Mouse (Mus musculus) embryonic facial prominence, embryonic 10.5 days (tissue): ENCODE measurements around the gene Ptbp3. TPM values are rescaled to one million over a fixed set of nuclear protein-coding genes. Genes with fewer than 3 reads are reported as not detected.
A peak's percentile ranks its signal among the peaks of the same experiment; 100 is the strongest.

ENCODE experiments used
- DNase-seq: peaks from one replicate; pipeline ENCODE4 v3.0.0-alpha.2; 2017; ENCODE audit warnings: low spot score
- H3K27ac ChIP-seq: fragments of 300-500 bp; sonication (generic); replicated peaks from 2 replicates; pipeline ENCODE4 v1.5.1; 2016; ENCODE audit warnings: mild to moderate bottlenecking
- H3K27me3 ChIP-seq: fragments of 300-500 bp; sonication (generic); replicated peaks from 2 replicates; pipeline ENCODE4 v1.6.1; 2016; ENCODE audit warnings: low read depth, mild to moderate bottlenecking; ENCODE audit not compliant: poor library complexity, severe bottlenecking
- H3K36me3 ChIP-seq: fragments of 300-500 bp; sonication (generic); replicated peaks from 2 replicates; pipeline ENCODE4 v1.6.1; 2016; ENCODE audit warnings: mild to moderate bottlenecking, moderate library complexity
- H3K4me1 ChIP-seq: fragments of 300-500 bp; sonication (generic); 2 replicates; pipeline ENCODE4 v1.6.1; 2016
- H3K4me3 ChIP-seq: fragments of 300-500 bp; sonication (generic); 2 replicates; pipeline ENCODE4 v1.5.1; 2016; ENCODE audit warnings: mild to moderate bottlenecking, moderate library complexity
- H3K9me3 ChIP-seq: fragments of 300-500 bp; sonication (generic); 2 replicates; pipeline ENCODE4 v1.6.1; 2016; ENCODE audit warnings: mild to moderate bottlenecking
- WGBS: fragments of 180-500 bp; shearing (Covaris S2); methylation state at CpG from one replicate; pipeline ENCODE4 v1.1.7; 2016; 5-methylcytosine and 5-hydroxymethylcytosine counted together
- polyA plus RNA-seq: library from polyadenylated mRNA; unstranded; fragments of >200 nt; fragmentation: Nextera tagmentation; extraction: Ambion mirVana; gene quantifications from 2 replicates; pipeline ENCODE4 v1.2.1, GENCODE M21; 2016

Gene Ptbp3
- polyA plus RNA-seq, 1 experiment from 2014 or later, result 35.8 TPM

DNA sequence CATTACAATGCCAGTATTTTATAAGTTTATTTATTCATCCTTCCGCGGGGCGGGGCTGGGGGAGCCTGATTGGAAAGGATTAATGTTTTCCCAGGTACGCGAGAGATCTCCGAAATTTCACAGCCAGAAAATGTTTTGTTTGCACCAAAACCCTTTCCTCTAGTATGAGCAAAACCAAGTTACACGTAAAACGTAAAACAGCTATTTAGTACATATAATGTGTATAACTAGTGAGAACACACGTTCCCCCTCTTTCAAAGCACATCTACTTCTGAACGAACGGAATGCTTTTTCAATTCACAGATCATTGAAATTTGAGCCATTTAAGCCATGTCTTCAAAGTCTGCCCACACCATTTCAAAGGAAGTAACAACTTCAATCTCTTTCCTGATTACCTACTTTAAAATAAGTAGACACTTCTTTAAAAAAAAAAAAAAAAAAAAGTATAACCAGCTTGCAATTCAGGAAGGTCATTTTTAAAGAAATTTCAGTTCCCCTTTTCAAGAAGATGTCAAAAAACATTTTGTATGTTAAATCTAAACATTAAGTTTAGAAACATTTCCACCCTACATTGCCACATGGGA, 905 bp upstream of the Ptbp3 start:
- 12% methylated on average over 11 of the region's 11 CpGs for WGBS
- H3K4me3 ChIP-seq, result peak overlapping the region; percentile 90

DNA sequence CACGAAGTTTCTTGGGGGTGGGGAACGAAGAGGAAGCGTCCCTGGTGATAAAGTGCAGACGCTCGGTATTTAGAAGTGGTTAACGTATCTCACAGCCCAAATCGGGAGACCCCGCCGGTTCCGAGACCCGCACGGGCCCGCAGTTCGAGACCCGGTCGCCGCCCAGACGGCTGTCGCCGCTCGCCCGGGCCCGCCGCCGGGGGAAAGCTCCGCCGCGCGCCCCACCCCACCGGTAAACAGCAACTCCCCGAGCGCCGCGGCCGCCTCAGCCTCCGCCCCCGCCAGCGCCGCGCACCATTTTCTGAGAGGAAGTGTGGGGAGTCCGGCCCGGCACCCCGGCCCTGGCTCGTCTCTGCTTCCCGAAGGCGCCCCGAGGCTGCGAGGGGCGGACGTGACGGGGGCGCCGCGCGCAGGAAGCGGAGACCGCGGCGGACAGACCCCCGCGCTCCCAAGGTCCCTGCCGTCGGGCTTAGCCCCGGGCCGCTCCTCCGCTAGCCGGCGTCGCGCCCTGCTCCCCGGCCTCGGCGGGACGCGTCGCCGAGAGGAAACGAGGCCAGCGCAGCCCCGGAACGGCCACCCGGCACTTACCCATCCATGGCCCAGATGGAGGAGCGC, 497 bp downstream of the Ptbp3 start:
- Histone ChIP-seq H3K36me3 (no peaks in the 10 kb centered on the region), H3K9me3 (no peaks in the 10 kb centered on the region)
- under 1% methylated on average over 83 of the region's 83 CpGs for WGBS

More for the DNA sequence above, 905 bp upstream of the Ptbp3 start:
- peak overlapping the region; percentile 92 for H3K27ac ChIP-seq
- no peaks in the 10 kb centered on the region for H3K9me3 ChIP-seq
- 0 out of 2 replicates have a peak, but pooled peaks cover 3% of the 10 kb centered on the region for H3K27me3 ChIP-seq
- H3K4me1 ChIP-seq, result peaks cover 20% of the 10 kb centered on the region
- H3K36me3 ChIP-seq, result no peaks in the 10 kb centered on the region
- DNase-seq, result no peak

DNA sequence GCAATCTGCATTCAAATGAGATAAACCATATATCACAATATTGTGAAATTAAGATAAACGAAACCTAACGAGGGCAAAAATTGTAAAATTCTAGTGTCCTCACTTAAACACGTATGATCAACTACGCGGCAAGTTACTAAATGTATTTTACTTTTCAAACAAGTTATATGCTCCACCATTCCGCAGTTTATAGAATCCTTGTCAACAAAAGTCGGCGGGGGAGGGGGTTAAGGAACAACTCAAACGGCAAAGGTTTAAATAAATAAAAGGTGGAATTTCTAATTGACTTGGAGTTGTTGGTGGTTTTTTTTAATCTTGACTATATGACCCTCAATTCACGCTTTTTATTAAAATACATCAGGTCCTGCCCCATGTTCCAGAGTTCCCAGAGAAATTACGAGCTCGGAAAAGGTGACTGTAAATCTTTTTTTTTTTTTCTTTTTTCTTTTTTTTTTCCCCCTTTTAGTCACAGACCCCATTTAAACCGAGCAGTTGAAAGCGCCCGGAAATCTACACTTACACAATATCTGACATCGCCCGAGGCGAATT, 1.1 kb downstream of the Ptbp3 start:
- H3K4me3 ChIP-seq, result peak overlapping the region; percentile 90
- no peaks in the 10 kb centered on the region for H3K36me3 ChIP-seq
- no peak for DNase-seq
- 6% methylated on average over 18 of the region's 18 CpGs for WGBS
- 0 out of 2 replicates have a peak, but pooled peaks cover 3% of the 10 kb centered on the region for H3K27me3 ChIP-seq
- peaks cover 20% of the 10 kb centered on the region for H3K4me1 ChIP-seq
- H3K27ac ChIP-seq, result peak overlapping the region; percentile 92
- H3K9me3 ChIP-seq, result no peaks in the 10 kb centered on the region

More for the DNA sequence above, 497 bp downstream of the Ptbp3 start:
- peak; percentile 75 for DNase-seq
- Histone ChIP-seq H3K4me1 (peaks cover 20% of the 10 kb centered on the region), H3K27ac (peak overlapping the region; percentile 92), H3K4me3 (peak overlapping the region; percentile 90), H3K27me3 (0 out of 2 replicates have a peak, but pooled peaks cover 3% of the 10 kb centered on the region)

DNA sequence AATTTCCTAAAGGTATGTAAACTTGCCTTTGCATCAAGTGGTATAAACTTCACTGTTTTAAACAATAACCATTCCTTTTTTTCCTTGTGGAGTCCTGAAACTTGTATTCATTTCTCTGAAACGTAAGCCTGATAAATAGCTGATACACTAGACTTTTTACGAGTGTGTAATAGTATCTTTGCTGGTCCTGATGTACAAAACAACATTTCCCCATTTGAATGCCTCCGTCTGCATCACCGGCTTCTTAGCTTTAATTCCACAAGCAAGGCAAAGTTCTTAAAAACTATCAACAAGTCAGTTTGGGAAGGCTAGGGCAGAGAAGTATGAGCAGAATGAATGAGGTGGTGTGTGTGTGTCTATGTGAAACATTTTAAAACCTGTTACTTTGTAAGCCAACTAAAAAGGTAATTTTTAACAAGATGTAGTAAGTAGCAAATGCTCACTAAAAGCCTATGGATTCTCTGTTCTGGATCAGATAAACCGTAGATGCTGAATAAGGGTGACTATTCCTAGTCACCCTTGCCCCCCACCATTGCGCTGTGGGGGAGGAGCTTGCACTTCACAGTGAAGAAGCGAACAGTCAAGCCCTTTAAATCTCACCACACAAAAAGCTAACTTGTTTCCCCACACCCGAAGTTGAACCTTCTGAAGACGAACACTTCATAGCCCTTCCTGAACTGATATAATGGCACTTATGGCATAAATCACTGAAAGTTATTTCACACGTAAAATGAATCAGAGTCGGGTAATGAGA, 1.9 kb downstream of the Ptbp3 start:
- H3K36me3 ChIP-seq, result no peaks in the 10 kb centered on the region
- 26% methylated on average over 11 of the region's 11 CpGs for WGBS
- peak; percentile 22 for DNase-seq

DNA sequence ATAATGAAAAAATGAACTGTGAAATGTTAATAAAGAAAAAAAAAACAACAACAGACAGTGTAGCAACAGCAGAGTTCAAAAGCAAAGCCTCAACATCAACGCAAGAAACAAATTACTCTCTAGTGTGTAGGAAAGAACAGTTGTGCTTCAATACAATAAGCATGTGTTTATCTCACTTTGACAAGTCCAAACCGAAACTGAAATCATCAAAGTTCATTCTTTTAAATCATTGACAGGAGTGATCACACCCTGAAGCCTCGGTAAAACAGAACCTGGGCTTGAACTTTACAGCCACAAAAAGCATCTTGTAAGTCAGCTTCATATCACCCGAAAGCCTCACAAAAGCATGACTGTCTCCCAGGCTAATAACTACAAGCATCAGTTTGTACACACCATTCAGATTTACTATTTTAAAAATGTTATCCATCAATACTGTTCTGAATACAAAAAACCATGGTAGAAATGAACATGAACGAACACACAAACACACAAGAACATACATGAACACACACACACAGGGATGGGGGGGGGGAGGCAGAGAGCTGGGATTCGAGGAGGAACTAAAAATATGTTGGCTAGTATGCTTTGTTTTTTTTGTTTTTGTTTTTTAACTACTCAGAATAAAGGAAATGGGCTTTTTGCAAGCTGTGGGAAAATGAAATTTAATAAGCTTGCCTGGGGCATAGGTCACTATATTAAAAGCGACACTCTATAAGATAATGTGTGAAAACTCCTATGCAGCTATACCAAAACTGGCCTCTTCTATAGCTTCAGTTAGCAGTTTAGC, 2.7 kb downstream of the Ptbp3 start:
- H3K9me3 ChIP-seq, result no peaks in the 10 kb centered on the region
- H3K36me3 ChIP-seq, result no peaks in the 10 kb centered on the region
- H3K4me3 ChIP-seq, result peak overlapping the region; percentile 90; the same call in 1 of the 2 replicates
- peaks cover 20% of the 10 kb centered on the region for H3K4me1 ChIP-seq
- WGBS, result 71% methylated on average over 7 of the region's 7 CpGs
- H3K27me3 ChIP-seq, result 0 out of 2 replicates have a peak, but pooled peaks cover 3% of the 10 kb centered on the region
- H3K27ac ChIP-seq, result no peak overlapping the region
- DNase-seq, result no peak

More for the DNA sequence above, 1.9 kb downstream of the Ptbp3 start:
- Histone ChIP-seq H3K4me1 (peaks cover 20% of the 10 kb centered on the region), H3K27me3 (0 out of 2 replicates have a peak, but pooled peaks cover 3% of the 10 kb centered on the region), H3K27ac (no peak overlapping the region), H3K9me3 (no peaks in the 10 kb centered on the region), H3K4me3 (peak overlapping the region; percentile 90)

DNA sequence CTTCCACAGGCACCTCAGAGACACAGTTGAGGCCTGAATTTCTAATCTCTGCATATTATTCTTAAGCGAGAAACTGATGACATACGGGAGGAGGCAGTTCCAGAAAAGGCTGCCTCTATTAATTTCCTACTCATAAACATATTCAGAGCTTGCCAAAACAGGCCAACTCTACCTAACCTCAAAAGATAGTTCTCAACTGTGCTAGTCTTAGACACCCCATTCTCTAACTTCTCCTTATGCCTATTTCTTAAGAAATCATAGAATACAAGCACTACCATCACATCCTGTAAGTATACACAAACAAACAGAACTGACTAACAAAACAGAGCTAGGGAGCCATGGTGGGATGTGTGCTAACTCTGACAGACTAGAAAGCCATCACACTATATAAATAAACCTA, 4.5 kb downstream of the Ptbp3 start:
- Histone ChIP-seq H3K4me3 (no peak overlapping the region), H3K4me1 (peaks cover 17% of the 10 kb centered on the region), H3K27me3 (no peaks in the 10 kb centered on the region), H3K36me3 (no peaks in the 10 kb centered on the region), H3K27ac (no peak overlapping the region), H3K9me3 (no peaks in the 10 kb centered on the region)
- no peak for DNase-seq
- 87% methylated on average over 2 of the region's 2 CpGs for WGBS

DNA sequence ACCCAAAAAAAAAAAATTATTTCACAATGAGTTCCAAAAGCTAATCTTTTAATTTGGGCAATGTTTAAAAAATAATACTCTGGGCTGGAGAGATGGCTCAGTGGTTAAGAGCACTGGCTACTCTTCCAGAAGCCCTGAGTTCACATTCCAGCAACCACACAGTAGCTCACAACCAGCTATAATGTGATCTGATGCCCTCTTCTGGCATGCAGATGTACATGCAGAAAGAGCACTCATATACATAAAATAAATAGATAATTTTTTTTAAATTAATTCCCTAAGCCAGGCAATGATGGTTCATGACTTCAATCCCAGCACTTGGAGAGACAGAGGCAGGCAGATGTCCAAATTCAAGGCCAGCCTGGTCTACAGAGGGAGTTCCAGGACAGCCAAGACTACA, 6.2 kb downstream of the Ptbp3 start:
- H3K27me3 ChIP-seq, result no peaks in the 10 kb centered on the region
- no peak overlapping the region for H3K27ac ChIP-seq
- no peak overlapping the region for H3K4me3 ChIP-seq
- H3K4me1 ChIP-seq, result peaks cover 15% of the 10 kb centered on the region
- no peaks in the 10 kb centered on the region for H3K36me3 ChIP-seq
- DNase-seq, result no peak
- no peaks in the 10 kb centered on the region for H3K9me3 ChIP-seq

DNA sequence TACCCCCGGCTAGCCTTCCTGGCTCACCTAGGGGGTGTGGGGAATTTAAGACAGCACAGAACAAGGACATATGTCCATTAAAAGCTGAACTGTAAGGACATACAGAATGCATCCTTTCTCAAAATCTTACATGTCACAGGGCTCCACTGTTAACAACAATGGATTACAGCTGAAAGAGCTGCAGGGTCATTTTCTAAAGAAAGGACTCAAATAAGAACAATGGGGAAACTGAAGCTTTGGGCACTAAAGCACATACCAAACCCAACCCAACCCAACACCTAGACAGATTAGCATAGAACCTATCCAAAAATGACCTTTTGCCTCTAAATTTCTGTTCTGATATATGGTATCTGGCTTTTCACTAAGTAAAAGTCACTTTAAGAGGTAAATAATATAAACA, 12.9 kb downstream of the Ptbp3 start:
- no peak for DNase-seq
- H3K4me1 ChIP-seq, result no peaks in the 10 kb centered on the region
- no peaks in the 10 kb centered on the region for H3K27me3 ChIP-seq
- no peaks in the 10 kb centered on the region for H3K36me3 ChIP-seq
- no peaks in the 10 kb centered on the region for H3K9me3 ChIP-seq
- H3K27ac ChIP-seq, result no peak overlapping the region
- 88% methylated on average over 1 of the region's 1 CpGs for WGBS
- H3K4me3 ChIP-seq, result no peak overlapping the region

DNA sequence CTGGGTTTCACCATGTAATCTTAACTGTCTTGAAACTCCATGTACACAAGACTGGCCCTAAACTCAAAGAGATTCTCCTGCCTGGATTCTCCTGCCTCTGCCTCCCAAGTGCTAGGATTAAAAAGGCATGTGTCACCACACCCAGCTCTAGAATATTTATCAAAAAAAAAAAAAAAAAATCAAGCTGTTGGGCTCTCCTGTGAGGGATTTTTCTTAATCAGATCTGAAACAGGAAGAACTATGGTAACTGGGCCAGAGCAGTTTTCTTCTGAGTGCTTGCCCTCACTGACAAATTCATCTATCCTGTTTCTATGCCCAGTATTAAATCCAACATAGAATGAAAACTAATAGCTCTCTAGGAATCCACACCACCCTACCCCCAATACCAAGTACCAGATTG, 13.5 kb downstream of the Ptbp3 start:
- Histone ChIP-seq H3K4me1 (no peaks in the 10 kb centered on the region), H3K27ac (no peak overlapping the region), H3K36me3 (no peaks in the 10 kb centered on the region), H3K4me3 (no peak overlapping the region), H3K9me3 (no peaks in the 10 kb centered on the region), H3K27me3 (no peaks in the 10 kb centered on the region)
- no peak for DNase-seq

DNA sequence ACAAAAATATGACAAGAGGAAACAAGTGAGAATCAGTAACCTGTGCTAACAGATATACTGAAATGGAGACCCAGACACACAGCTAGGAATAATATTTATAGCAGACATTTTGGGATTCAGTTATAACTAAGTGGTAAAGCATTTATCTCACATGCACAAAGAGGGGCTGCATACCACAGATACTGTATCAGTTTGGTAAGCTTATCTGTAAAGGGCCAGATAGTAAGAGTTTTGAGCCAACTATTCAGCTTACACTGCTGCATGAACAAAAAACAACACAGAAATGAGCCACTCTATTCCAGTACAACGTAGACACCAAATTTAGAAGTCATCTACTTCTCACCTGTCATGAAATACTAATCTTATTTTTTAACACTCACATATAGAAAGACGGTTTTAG, 15.9 kb downstream of the Ptbp3 start:
- Histone ChIP-seq H3K4me3 (no peak overlapping the region), H3K4me1 (0 out of 2 replicates have a peak, but pooled peaks cover 3% of the 10 kb centered on the region), H3K36me3 (no peaks in the 10 kb centered on the region), H3K27me3 (no peaks in the 10 kb centered on the region), H3K27ac (no peak overlapping the region), H3K9me3 (no peaks in the 10 kb centered on the region)
- WGBS, result 81% methylated on average over 2 of the region's 2 CpGs
- no peak for DNase-seq

DNA sequence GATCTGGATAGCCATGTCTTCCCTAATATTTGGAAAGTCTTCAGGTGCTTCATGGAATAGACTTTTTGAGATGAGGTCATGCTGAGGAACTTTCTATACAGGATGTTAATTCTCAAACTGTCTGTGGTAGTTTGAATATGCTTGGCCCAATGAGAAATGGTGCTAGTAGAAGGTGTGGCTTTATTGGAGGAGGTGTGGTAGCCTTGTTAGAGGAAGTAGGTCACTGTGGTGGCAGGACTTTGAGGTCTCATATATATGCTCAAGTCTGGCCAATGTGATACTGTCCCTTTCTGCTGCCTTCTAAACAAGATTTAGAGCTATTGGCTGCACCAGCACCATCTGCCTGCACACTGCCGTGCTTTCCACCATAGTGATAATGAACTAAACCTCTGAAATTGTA, 18.0 kb downstream of the Ptbp3 start:
- 81% methylated on average over 1 of the region's 1 CpGs for WGBS
- 0 out of 2 replicates have a peak, but pooled peaks cover 3% of the 10 kb centered on the region for H3K4me1 ChIP-seq
- DNase-seq, result no peak
- no peak overlapping the region for H3K4me3 ChIP-seq
- no peaks in the 10 kb centered on the region for H3K27me3 ChIP-seq
- H3K9me3 ChIP-seq, result no peaks in the 10 kb centered on the region
- H3K36me3 ChIP-seq, result no peaks in the 10 kb centered on the region
- no peak overlapping the region for H3K27ac ChIP-seq

DNA sequence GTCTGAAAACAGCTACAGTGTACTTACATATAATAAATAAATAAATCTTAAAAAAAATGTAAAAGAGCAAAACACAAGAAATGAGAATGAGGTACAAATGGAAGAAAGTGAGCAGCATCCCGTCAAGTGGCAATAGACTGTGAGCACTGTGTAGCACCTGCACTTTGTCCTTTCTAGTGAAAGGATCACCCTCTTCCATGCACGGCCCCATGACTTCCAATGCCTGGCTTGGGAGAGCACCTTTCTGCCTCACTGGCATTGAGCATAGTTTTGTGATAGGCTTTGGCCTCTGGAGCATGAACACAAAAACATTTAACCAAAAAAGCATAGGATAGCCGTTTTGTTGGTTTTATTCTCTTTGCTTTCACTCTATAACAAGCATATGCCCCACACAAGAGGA, 21.7 kb downstream of the Ptbp3 start:
- Histone ChIP-seq H3K4me1 (0 out of 2 replicates have a peak, but pooled peaks cover 3% of the 10 kb centered on the region), H3K27ac (no peak overlapping the region), H3K9me3 (no peaks in the 10 kb centered on the region), H3K4me3 (no peak overlapping the region), H3K36me3 (peaks cover 7% of the 10 kb centered on the region; the same call in 1 of the 2 replicates), H3K27me3 (no peaks in the 10 kb centered on the region)
- DNase-seq, result no peak
- WGBS, result 92% methylated on average over 3 of the region's 3 CpGs
